Mouse (Mus musculus) left cerebral cortex, postnatal 25 days (tissue): Measurements from ENCODE around the gene Blcap. TPM values are rescaled to one million over a fixed set of nuclear protein-coding genes. Genes with fewer than 3 reads are reported as not detected.

ENCODE experiments used
- DNase-seq, 2 experiments: peaks; one replicate each; pipeline ENCODE4 v3.0.0; 2022; ENCODE audit warnings: low spot score in 2 of 2, mixed read lengths in 1 of 2
- intact Hi-C: fragments of 180-260 bp; cut with DNase I; formaldehyde crosslinking; loops from one replicate; pipeline ENCODE4 v1.15.1; 2025
- microRNA-seq, 2 experiments: library from miRNA; unstranded; fragments of <30 nt; microRNA quantifications; one replicate each; pipeline ENCODE4 v1.2.0; 2022
- total RNA-seq, 2 experiments: library from RNA; stranded (reverse); gene quantifications; 2 replicates each; pipeline ENCODE4 v1.2.3; 2021

The Blcap gene
- total RNA-seq, 2 experiments from 2014 or later: 111 to 112 TPM

GRCm38 (mm10) chr2:157531681-157532426, 39.2 kb downstream of the Blcap start:
- intact Hi-C loops: no loop called here
- no peak for DNase-seq

GRCm38 (mm10) chr2:157530056-157530955, 40.8 kb downstream of the Blcap start:
- peak in 1 of 2 experiments; percentile 35 for DNase-seq

GRCm38 (mm10) chr2:157522556-157522955, 48.5 kb downstream of the Blcap start:
- no peak for DNase-seq
- intact Hi-C loops: no loop called here

More at GRCm38 (mm10) chr2:157530056-157530955, 40.8 kb downstream of the Blcap start:
- intact Hi-C loops: no loop called here

GRCm38 (mm10) chr2:157520496-157520895, 50.6 kb downstream of the Blcap start:
- peak; percentile 67 to 77 for DNase-seq

GRCm38 (mm10) chr2:157519452-157519851, 51.6 kb downstream of the Blcap start:
- DNase-seq: no peak
- intact Hi-C loops: no loop called here

More at GRCm38 (mm10) chr2:157520496-157520895, 50.6 kb downstream of the Blcap start:
- intact Hi-C loops: no loop called here

GRCm38 (mm10) chr2:157518451-157518850, 52.6 kb downstream of the Blcap start:
- DNase-seq: no peak
- intact Hi-C loops: no loop called here

- DNase-seq: no peak
- intact Hi-C loops: no loop called here
Observed at GRCm38 (mm10) chr2:157517526-157517925, 53.5 kb downstream of the Blcap start.

- intact Hi-C loops: no loop called here
- no peak for DNase-seq
Observed at GRCm38 (mm10) chr2:157514353-157514752, 56.7 kb downstream of the Blcap start.

GRCm38 (mm10) chr2:157513737-157514208, 57.3 kb downstream of the Blcap start:
- DNase-seq: no peak
- intact Hi-C loops: no loop called here

- DNase-seq: peak; percentile 35 to 51
- intact Hi-C loops: no loop called here
Observed at GRCm38 (mm10) chr2:157512859-157513258, 58.2 kb downstream of the Blcap start.

GRCm38 (mm10) chr2:157510031-157510430, 61.0 kb downstream of the Blcap start:
- DNase-seq: no peak
- intact Hi-C loops: no loop called here

GRCm38 (mm10) chr2:157509182-157509581, 61.9 kb downstream of the Blcap start:
- no peak for DNase-seq
- intact Hi-C loops: no loop called here

GRCm38 (mm10) chr2:157506779-157507178, 64.3 kb downstream of the Blcap start:
- intact Hi-C loops: no loop called here
- peak; percentile 76 to 78 for DNase-seq

Small RNA genes lying within 50 kb of the gene (microRNA-seq; reads per million reads assigned to microRNA genes)
- 1.0 to 1.5 reads per million in 2 experiments for gene Gm23134

Other genes with a start within 250 kb of the Blcap start
- not detected for gene Ghrh, start 223.8 kb downstream of the Blcap start, total RNA-seq
- 10 to 100 TPM; 64.8 to 65.6 TPM for gene Manbal, start 203.7 kb downstream of the Blcap start, total RNA-seq
- gene Src, start 152.8 kb downstream of the Blcap start, total RNA-seq: 100 to 1,000 TPM; 116 to 137 TPM
- gene Nnat, start 11.2 kb downstream of the Blcap start, total RNA-seq: 100 to 1,000 TPM; 234 to 293 TPM
- gene Ctnnbl1, start 166.1 kb upstream of the Blcap start, total RNA-seq: 10 to 100 TPM; 29.1 to 29.4 TPM